Mouse (Mus musculus): ENCODE results near the gene Il1rl1.

DNA sequence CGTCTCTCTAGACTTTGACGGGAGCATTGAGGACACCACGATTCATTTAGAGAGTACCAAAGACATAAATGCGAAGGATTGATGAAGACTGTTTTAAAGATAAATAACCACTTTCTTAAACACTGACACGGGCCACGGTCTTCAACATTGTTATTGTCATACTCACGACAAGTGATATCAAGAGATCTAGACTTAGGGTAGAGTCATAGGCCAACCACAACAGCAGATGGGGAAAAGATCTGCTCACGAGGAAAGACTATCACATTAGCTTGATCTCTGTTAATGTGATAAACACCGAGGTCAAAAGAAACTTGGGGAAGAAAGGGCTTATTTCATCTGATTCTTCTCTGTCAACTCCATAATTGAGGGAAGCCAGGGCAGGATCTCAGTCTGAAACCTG is 2.1 kb upstream of the Il1rl1 start:
- no peak for TF ChIP-seq CTCF (IDR thresholded peaks at IDR 0.05)
- no peak for TF ChIP-seq POLR2A (IDR thresholded peaks at IDR 0.05; ENCODE audit: insufficient read depth, low read depth, low read length)

All from heart, adult 2 months (tissue).